Mouse (Mus musculus) megakaryocyte, embryonic 14.5 days (primary cell): ENCODE data around the gene Snx7.

Experiments
- FLI1 ChIP-seq: IDR thresholded peaks from 2 replicates; pipeline ENCODE4 v1.6.1; 2012; ENCODE audit warnings: low read length, inconsistent platforms, mixed read lengths
- GATA1 ChIP-seq: IDR thresholded peaks from 3 replicates; pipeline ENCODE4 v1.6.1; 2012; ENCODE audit warnings: mixed read lengths, low read length, inconsistent platforms, borderline replicate concordance

DNA sequence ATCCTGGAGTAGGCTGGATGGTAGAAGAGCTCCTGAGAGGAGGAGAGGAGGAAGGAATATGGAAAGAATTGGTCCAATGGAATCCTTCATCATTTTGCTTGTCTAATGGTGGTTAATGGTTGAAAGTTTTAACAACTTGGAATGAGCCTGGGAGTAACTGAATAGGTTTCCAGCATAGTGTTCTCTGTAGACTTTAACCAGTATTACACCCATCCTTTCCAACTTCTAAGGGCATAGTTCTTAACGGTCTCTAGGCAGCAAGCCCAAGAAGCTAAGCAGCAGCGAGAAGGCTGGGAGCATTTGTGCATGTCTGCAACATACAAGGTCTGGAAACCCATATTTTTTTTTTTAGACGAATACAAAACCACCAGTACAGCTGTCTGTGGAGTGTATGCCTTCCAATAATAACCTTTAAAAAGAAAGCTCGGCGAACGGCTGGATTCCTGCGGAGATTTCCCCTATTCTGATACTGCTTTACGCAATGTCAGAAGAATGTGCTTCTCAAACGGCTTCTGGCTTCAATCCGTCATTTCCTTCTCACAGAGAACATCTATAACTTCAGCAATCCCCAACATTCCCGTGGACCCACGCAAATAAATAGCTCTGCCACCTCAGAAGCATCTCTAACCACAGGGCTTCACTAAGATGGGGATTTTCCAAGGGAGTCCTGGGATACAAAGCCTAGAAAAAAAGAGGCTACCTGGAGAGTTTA, 1.9 kb downstream of the Snx7 start:
- no peak for TF ChIP-seq GATA1
- TF ChIP-seq FLI1 = no peak
